Mouse (Mus musculus): ENCODE measurements at regions not wholly inside any gene's neighbourhood (a gene's known extent, or its start where the extent isn't known, plus 50 kb on each side); places are given as distances from the start of the nearest gene placed in this dataset.

DNA sequence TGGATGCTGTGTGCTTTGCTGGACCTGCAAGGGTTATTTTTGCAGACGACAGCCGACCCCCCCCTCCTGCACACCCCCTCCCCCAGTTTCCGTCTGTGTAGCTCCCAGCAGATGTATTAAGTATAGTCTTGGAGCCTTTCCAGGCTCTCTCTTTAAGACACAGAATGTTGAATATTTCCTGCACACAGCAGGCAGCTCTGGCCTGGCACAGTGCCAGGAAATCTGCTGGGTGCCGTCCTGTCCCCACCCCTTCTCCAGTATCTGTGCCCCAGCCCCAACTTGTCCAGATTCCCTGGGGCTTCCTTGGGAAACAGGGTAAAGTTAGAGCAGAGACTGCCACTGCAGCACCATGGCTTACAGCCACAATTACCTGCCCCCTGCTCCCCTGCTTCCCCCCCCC, 263.4 kb downstream of the Sorl1 start:
- TF ChIP-seq TAL1 (conservative IDR thresholded peaks at IDR 0.05; ENCODE audit: low read depth, low read length) (no peak), CTCF (IDR thresholded peaks at IDR 0.05; ENCODE audit: low read depth, low read length) (no peak)

All from G1E (cell line).